Mouse (Mus musculus): Measurements from ENCODE around the gene Gm10322. TPM values are rescaled to one million over a fixed set of nuclear protein-coding genes. Genes with fewer than 3 reads are reported as not detected.
A peak's percentile ranks its signal among the peaks of the same experiment; 100 is the strongest.

The Gm10322 gene
- total and polyA plus RNA-seq, 3 experiments = not detected

DNA sequence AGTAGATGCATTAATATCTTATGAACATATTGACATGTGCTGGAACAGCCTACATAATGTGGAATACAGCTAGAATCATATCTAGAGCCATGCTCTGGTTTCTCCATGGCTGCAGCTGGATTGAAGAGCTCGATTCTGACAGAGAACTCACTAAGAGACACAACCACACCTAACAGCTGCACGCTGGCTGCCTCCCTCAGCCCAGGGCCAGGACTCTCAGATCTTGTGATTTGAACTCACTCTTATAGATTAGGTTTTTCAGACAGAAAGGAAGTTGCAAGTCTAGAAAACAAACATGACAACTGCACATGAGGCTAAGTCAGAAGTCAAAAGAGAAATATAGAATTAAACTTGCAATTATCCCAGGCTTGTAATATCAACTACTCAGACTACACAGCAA, 45.1 kb upstream of the Gm10322 start:
- no peak overlapping the region for H3K27ac ChIP-seq
- WGBS = 45% methylated on average over 2 of the region's 2 CpGs
- no peak for TF ChIP-seq EP300 (IDR thresholded peaks at IDR 0.05; ENCODE audit: insufficient read depth, low read depth, low read length)
- TF ChIP-seq POLR2A (IDR thresholded peaks at IDR 0.05; ENCODE audit: insufficient read depth, low read depth, low read length) = no peak
- no peak for TF ChIP-seq CTCF (IDR thresholded peaks at IDR 0.05)

DNA sequence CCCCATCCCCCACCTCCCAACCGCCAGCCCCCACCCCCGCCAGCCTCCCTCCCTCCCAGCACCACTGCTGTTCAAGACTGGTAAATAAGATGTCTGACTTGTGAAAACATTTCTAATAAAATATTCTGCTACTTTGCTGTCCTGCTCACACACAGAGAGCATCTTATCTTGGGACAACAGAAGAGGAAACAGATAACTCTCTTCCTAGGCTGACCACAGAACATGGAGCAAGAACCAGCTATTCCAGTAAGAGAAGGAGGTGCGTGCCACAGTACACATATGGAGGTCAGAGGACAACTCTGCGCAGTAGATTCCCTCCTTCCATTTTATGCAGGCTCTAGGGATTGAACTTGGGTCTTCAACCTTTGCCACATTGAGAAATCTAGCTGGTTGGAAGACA, 44.6 kb upstream of the Gm10322 start:
- H3K27me3 ChIP-seq (ENCODE audit: control insufficient read depth, insufficient read depth, low read length) = no peaks in the 10 kb centered on the region
- peaks cover 6% of the 10 kb centered on the region for H3K4me1 ChIP-seq (ENCODE audit: control insufficient read depth, insufficient read depth, low read length)
- H3K27ac ChIP-seq = no peak overlapping the region
- no peak for TF ChIP-seq EP300 (IDR thresholded peaks at IDR 0.05; ENCODE audit: insufficient read depth, low read depth, low read length)
- TF ChIP-seq CTCF (IDR thresholded peaks at IDR 0.05) = no peak
- TF ChIP-seq POLR2A (IDR thresholded peaks at IDR 0.05; ENCODE audit: insufficient read depth, low read depth, low read length) = no peak
- H3K79me2 ChIP-seq (replicated peaks; ENCODE audit: control insufficient read depth, insufficient read depth, low read length) = peaks cover 4% of the 10 kb centered on the region; the same call in 1 of the 2 replicates
- H3K4me3 ChIP-seq = no peak overlapping the region
- H3K36me3 ChIP-seq (ENCODE audit: control insufficient read depth, insufficient read depth, low read length) = peaks cover 2% of the 10 kb centered on the region; the same call in 1 of the 2 replicates
- WGBS = 70% methylated on average over 4 of the region's 4 CpGs
- no peak overlapping the region for H3K9ac ChIP-seq (ENCODE audit: low read depth, low read length)
- no peak for DNase-seq
- intact Hi-C loops (cut with DNase I) = no loop called here

More for the DNA sequence above, 45.1 kb upstream of the Gm10322 start:
- intact Hi-C loops (cut with DNase I) = no loop called here
- Histone ChIP-seq H3K27me3 (ENCODE audit: control insufficient read depth, insufficient read depth, low read length) (no peaks in the 10 kb centered on the region), H3K4me1 (ENCODE audit: control insufficient read depth, insufficient read depth, low read length) (peaks cover 6% of the 10 kb centered on the region), H3K9ac (ENCODE audit: low read depth, low read length) (no peak overlapping the region), H3K79me2 (replicated peaks; ENCODE audit: control insufficient read depth, insufficient read depth, low read length) (peaks cover 4% of the 10 kb centered on the region; the same call in 1 of the 2 replicates), H3K4me3 (no peak overlapping the region), H3K36me3 (ENCODE audit: control insufficient read depth, insufficient read depth, low read length) (peaks cover 2% of the 10 kb centered on the region; the same call in 1 of the 2 replicates)
- DNase-seq = no peak

DNA sequence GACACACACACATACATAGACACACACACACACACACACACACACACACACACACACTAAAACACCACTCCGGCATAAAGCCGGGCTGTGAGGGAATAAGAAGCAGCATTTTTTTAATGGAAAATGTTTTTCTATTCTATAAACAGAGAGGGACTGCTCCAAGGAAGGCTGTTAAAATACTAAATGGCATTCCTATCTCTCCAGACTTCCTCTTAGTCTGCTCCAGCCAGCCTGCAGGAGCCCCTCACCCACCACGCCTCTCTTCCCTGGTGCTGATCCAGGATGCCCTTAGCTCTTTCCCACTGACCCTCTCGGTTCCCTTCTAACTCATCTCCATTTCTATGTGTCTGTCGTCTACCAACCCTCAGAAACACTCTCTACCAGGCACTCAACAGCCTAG, 43.9 kb upstream of the Gm10322 start:
- no peak overlapping the region for H3K27ac ChIP-seq
- DNase-seq = no peak
- TF ChIP-seq CTCF (IDR thresholded peaks at IDR 0.05) = no peak

DNA sequence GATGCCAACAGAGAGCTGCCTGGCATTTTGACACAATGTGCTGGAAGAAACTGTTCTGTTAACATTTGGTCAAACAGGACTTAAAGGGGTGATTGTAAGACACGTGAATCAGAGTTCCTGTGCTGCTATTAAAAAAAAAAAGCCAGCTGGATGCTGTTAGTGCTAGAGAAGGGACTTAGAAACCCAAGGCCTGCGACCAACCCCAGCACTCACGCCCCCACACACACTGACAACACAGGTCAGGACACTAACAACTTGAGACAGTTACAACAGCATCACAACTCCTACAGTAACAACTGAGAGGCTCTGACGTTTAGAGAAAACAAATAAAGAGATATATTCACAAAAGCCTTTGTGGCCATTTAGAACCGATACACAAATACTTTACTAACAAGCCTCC, 39.6 kb upstream of the Gm10322 start:
- DNase-seq = no peak
- no peak overlapping the region for H3K4me3 ChIP-seq
- TF ChIP-seq CTCF (IDR thresholded peaks at IDR 0.05) = no peak
- no peak for TF ChIP-seq POLR2A (IDR thresholded peaks at IDR 0.05; ENCODE audit: insufficient read depth, low read depth, low read length)
- no peak for TF ChIP-seq EP300 (IDR thresholded peaks at IDR 0.05; ENCODE audit: insufficient read depth, low read depth, low read length)
- H3K27me3 ChIP-seq (ENCODE audit: control insufficient read depth, insufficient read depth, low read length) = no peaks in the 10 kb centered on the region
- intact Hi-C loops (cut with DNase I) = no loop called here
- H3K36me3 ChIP-seq (ENCODE audit: control insufficient read depth, insufficient read depth, low read length) = no peaks in the 10 kb centered on the region; the same call in none of the 2 replicates
- peaks cover 2% of the 10 kb centered on the region; the same call in 1 of the 2 replicates for H3K79me2 ChIP-seq (replicated peaks; ENCODE audit: control insufficient read depth, insufficient read depth, low read length)
- H3K4me1 ChIP-seq (ENCODE audit: control insufficient read depth, insufficient read depth, low read length) = peaks cover 9% of the 10 kb centered on the region
- H3K27ac ChIP-seq = peak overlapping the region; percentile 19; the same call in 1 of the 2 replicates
- 53% methylated on average over 5 of the region's 5 CpGs for WGBS
- H3K9ac ChIP-seq (ENCODE audit: low read depth, low read length) = no peak overlapping the region

More for the DNA sequence above, 43.9 kb upstream of the Gm10322 start:
- peaks cover 2% of the 10 kb centered on the region; the same call in 1 of the 2 replicates for H3K36me3 ChIP-seq (ENCODE audit: control insufficient read depth, insufficient read depth, low read length)
- H3K4me3 ChIP-seq = no peak overlapping the region
- H3K9ac ChIP-seq (ENCODE audit: low read depth, low read length) = no peak overlapping the region
- peaks cover 6% of the 10 kb centered on the region for H3K4me1 ChIP-seq (ENCODE audit: control insufficient read depth, insufficient read depth, low read length)
- intact Hi-C loops (cut with DNase I) = no loop called here
- peaks cover 4% of the 10 kb centered on the region; the same call in 1 of the 2 replicates for H3K79me2 ChIP-seq (replicated peaks; ENCODE audit: control insufficient read depth, insufficient read depth, low read length)
- WGBS = 50% methylated on average over 5 of the region's 5 CpGs
- H3K27me3 ChIP-seq (ENCODE audit: control insufficient read depth, insufficient read depth, low read length) = no peaks in the 10 kb centered on the region

DNA sequence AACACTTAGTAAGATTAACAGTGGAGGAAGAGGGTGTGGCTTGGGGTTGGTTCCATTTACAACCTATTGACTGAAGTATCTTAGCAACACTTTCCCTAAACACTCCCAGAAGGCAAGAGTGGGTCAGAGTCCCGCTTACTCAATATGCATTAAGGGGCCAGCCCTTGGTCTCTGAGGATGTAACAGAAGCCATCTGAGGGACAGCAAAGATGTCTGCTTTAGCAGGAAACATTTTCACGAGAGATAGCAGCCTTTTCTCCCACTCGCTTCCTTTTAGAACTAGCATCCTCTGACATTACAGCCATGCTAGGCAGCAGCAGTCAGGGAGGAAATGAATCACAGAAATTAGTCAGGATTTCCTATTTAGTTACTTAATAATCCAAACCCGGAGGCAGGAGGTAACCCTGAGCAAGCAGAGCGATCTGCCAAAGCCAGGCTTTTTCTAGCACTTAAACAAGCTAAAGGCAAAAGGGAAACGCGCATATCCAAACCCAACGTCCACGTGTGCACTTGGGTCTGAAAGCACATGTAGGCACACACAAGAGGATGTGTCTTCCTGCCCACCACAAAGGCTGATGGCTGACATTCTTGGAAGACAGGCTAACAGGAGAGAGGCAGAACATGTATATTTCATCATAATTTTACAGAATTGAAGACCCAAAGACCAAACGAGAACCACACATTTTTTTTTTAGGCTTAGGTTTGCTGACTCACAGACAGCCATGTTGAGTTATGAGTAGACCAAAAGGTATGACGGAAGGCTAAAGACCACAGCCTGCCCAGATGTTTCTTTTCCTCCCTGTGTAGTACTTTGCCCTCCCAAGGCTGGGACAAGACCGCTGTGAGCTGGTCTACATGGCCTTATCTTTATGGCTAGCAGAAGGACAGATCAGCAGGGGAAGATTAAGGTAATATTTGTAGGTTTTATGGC, 37.7 kb upstream of the Gm10322 start:
- peaks cover 9% of the 10 kb centered on the region for H3K4me1 ChIP-seq (ENCODE audit: control insufficient read depth, insufficient read depth, low read length)
- H3K4me3 ChIP-seq = peak overlapping the region; percentile 1
- no peak; the same call in 1 of the 2 replicates for TF ChIP-seq POLR2A (IDR thresholded peaks at IDR 0.05; ENCODE audit: insufficient read depth, low read depth, low read length)
- no peak for TF ChIP-seq EP300 (IDR thresholded peaks at IDR 0.05; ENCODE audit: insufficient read depth, low read depth, low read length)
- TF ChIP-seq CTCF (IDR thresholded peaks at IDR 0.05) = no peak
- H3K79me2 ChIP-seq (replicated peaks; ENCODE audit: control insufficient read depth, insufficient read depth, low read length) = peaks cover 5% of the 10 kb centered on the region
- WGBS = 30% methylated on average over 12 of the region's 12 CpGs
- H3K27me3 ChIP-seq (ENCODE audit: control insufficient read depth, insufficient read depth, low read length) = no peaks in the 10 kb centered on the region
- H3K9ac ChIP-seq (ENCODE audit: low read depth, low read length) = peak overlapping the region; percentile 17; the same call in 1 of the 2 replicates
- peak overlapping the region; percentile 75 for H3K27ac ChIP-seq
- intact Hi-C loops (cut with DNase I) = no loop called here
- H3K36me3 ChIP-seq (ENCODE audit: control insufficient read depth, insufficient read depth, low read length) = no peaks in the 10 kb centered on the region; the same call in none of the 2 replicates
- DNase-seq = peak; percentile 50 to 67

DNA sequence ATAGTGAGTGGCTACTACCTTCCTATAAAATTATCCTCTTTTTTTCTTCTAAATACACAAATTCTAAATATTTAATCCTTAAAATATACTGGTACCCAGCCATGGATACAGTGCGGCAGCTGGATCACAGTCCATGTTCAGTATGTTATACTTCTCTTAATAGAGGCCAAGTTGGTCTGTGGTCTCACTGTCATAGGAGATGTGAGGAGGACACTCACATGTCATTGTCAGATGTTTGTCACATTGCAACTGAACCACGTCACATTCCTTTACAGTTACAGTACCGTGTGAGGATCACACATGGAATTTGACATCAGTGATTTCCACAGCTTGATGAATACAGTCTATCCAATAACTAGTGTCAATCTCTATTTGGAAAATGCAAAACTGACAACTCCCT, 36.2 kb upstream of the Gm10322 start:
- H3K4me3 ChIP-seq = no peak overlapping the region
- H3K27ac ChIP-seq = no peak overlapping the region
- no peak overlapping the region for H3K9ac ChIP-seq (ENCODE audit: low read depth, low read length)
- DNase-seq = no peak
- WGBS = 86% methylated on average over 3 of the region's 3 CpGs
- no peaks in the 10 kb centered on the region; the same call in none of the 2 replicates for H3K36me3 ChIP-seq (ENCODE audit: control insufficient read depth, insufficient read depth, low read length)
- peaks cover 9% of the 10 kb centered on the region for H3K4me1 ChIP-seq (ENCODE audit: control insufficient read depth, insufficient read depth, low read length)
- intact Hi-C loops (cut with DNase I) = no loop called here
- peaks cover 3% of the 10 kb centered on the region for H3K79me2 ChIP-seq (replicated peaks; ENCODE audit: control insufficient read depth, insufficient read depth, low read length)
- no peak for TF ChIP-seq EP300 (IDR thresholded peaks at IDR 0.05; ENCODE audit: insufficient read depth, low read depth, low read length)
- no peak for TF ChIP-seq CTCF (IDR thresholded peaks at IDR 0.05)
- no peak for TF ChIP-seq POLR2A (IDR thresholded peaks at IDR 0.05; ENCODE audit: insufficient read depth, low read depth, low read length)
- no peaks in the 10 kb centered on the region for H3K27me3 ChIP-seq (ENCODE audit: control insufficient read depth, insufficient read depth, low read length)
